Mouse (Mus musculus): ENCODE measurements around the gene Rabep2.
"Not testable (repeated sequence)": the region's sequence is repeated elsewhere in the genome, so short reads cannot be mapped to it uniquely, and the experiment has no call there.

Rabep2 gene

DNA sequence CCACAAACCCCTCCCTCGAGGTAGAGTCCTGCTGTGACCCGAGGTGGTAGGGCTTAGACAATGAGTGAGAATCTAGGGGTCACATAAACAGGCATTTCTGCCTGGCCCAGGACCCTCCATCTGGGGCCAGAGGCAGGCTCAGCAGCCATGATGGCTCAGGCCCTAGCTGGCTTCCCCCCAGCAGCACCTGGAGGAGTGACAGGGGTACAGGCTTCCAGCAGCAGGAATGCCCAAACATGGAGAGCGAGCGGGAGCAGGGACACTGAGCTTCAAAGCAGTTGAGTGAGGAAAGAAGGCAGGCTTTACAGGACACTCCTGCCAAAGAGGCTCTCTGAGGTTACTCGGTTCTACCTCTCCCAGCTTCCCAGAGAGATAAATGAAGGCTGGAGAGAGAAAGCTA is 36.3 kb downstream of the Rabep2 start:
- DNase-seq (ENCODE audit: low spot score): no peak

DNA sequence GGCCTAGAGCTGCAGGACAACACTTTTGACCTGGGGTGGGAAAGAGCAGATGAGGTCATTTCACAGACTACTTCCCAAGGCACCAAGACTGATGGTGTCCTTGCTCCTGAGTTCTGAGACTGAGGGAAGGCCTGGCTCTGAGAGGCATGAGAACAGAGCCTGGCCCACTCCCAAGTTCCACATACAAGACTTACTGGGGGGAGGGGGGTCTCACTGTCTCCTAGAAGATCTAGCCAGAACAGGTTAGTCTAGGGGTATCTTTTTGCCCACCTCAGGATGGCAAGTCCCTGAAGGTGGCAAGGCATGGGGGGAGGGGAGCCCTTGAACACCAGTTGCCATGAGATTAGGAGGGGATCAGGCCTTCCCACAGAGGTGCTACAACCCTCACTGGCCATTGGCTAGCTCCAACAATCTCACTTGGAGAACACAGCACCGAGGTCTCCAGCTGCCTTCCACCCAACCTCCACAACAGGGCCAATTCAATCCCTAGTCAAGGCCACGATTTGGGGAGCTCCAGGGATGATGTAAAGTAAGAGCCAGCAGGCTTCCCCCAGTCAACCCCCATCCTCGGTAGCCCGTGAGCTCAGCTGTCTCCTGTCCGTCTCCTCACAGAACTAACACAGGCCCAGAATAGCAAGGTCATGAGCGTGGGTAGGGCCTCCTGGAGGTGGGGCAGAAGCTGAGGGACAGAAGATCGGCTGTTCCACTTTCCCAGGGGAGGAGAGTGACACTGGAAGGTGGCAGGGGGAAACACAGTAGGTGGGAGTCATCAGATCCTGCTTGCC is 36.9 kb downstream of the Rabep2 start:
- DNase-seq (ENCODE audit: low spot score): no peak

DNA sequence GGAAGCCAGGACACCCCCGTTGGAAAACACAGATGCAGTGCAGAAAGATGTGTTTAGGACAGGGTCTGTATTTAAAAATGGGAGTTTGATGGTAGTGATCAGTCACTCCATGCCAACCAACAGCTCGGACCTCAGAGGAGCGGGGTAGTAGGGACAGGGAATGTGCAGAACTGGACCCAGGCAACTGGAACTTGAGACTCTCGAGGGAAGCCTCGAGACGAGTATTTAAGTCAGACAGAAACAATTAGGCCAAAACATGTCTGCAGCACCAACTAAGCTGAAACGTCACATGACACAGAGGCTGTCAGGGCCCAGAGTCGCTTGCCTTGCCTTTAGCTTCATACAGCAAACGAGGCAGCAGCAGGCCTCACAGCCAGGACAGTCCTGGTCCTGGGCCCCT is 37.6 kb downstream of the Rabep2 start:
- no peak for DNase-seq (ENCODE audit: low spot score)

DNA sequence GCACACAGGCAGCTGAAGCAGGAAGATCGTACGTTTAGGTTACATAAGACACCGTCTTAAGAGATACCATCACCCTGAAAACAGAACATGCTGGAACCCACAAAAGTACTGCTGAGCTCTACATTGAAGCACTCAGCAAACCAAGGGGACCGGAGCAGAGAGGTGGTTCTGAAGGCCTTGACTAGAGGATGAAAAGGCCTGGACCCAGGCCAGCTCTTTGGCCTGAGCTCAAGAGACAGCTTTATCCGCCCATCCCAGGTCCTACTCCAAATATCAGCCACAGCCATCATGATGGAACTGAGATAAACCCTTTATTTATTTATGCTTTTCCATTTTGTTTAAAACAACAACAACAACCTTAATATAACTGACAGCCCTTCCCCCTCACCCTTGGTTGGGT is 38.1 kb downstream of the Rabep2 start:
- DNase-seq (ENCODE audit: low spot score): no peak

DNA sequence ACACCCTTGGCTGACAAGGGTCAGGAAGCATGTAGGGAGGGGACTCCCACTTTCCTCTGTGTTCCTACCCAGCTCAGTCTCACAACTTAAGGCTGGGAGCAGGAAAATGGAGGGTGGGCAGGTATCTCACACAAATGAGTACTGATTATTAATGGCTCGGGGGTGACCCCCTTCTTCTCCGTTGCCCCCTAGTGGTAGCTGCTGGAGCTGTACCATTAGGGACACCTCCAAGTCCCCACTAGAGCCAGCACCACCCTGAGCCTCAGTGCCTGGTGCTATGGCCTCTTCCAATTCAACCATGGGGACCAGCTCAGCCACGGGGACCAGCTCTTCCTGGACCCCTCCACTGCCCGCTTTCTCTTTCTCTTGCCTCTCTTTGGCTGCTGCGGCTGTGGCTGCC is 38.7 kb downstream of the Rabep2 start:
- DNase-seq (ENCODE audit: low spot score): no peak

DNA sequence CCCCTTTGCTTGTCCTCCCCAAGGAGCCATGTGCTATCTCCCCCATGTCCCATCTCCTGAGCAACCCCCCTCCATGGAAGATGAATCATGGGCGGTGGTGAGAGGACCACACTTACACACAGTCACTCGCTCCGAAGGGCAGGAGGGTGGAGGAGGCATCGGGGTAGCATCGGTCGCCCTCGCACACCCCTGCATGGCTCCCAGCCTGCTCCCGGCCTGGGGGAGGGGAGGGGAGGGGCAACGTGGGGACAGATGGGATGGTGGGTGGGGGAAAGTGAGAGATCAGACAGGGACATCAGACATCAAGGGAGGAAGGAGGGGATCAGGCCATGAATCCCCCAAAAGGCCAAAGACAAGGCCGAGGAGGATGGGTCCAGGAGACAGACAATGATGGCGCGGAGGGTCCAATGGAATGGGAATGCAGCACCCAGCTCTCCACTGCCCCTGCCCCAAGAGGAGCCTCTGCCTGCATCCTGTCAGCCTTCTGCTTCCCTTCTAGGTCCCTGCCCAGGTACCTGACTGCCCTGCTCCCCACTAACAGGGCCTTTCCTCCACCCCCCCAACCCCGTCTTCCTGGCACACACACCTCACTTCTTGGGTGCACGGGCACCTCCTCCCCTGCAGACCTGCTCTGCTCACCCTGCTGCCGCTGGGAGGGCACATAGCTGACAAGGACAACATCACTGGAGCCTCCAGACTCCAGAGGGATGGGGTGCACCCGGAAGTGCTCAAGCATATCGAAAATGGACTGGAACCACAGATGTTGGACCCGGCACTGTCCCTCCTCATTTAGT is 39.5 kb downstream of the Rabep2 start:
- DNase-seq (ENCODE audit: low spot score): no peak

DNA sequence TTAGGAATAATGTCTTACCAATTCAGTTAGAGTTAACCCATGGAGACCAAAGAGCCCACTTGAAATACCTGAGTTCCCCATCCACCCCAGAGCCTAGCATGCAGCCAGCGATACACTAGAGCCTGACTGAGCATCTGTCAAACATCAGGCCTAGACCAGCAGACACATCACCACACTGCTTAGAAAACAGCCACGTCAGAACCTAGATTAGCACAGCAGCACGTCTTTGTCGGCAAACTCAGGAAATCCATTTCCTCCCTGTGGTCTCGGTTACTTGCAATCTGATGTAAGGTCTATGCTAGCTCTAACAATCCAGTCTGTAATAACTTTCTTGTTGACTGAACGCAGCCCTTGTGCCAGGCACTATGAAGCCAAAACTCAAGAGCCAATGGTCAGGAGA is 41.5 kb downstream of the Rabep2 start:
- no peak for DNase-seq (ENCODE audit: low spot score)

DNA sequence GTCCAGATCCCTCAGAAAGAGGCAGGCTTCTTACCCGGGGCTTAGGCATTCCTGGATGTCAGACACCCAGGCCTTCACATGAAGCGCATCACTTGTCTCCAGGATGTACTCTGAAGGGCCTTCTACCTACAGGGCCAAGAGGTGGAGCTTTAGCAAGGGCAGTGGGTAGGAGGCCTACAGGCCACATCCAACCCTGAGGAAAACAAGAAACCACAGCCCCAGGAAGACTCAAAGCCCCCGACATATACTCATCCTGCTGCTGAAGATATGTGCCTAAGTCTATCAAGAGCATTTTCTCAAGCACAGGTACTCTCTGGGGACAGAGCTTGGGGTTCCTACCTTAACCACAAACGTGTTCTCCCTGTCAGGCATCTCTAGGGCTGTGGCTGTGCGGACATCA is 42.8 kb downstream of the Rabep2 start:
- DNase-seq (ENCODE audit: low spot score): no peak

DNA sequence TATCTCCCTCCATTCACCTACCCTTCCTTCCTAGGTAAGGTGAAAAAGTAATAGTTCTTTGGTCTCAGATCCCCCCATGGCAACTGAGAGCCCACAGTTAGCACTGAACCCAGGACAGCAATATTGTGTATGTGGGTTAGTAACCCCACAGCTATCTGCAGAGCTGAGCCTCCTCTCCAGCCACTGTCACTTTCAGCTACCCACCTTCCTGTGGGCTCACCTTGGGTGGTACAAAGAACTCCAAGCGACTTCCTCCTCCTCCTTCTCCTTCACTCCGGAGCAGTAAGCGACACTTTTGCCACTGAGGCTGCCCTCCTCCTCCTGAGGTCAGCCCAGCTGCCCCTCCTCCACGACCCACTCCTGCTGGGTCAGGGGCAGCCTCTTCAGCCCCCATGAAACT is 43.3 kb downstream of the Rabep2 start:
- DNase-seq (ENCODE audit: low spot score): no peak

DNA sequence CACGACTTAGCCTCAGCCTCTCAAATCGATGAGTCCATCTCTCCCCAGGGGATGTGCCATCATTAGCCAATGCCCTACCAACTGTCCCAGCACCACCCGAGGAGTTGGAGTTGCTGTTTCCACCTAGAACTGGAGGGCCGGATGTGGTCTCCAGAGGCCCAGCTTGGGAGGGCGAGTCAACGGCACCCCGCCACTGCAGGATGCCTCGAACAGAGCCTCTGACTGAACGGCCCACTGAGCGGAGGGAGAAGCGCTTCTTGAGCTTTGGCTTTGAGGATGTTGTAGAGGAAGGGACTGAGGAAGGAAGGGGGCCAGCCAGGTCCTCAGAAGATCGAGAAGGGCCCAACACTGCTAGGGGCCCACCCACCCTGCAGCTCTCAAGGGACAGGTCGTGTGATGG is 43.7 kb downstream of the Rabep2 start:
- no peak for DNase-seq (ENCODE audit: low spot score)

DNA sequence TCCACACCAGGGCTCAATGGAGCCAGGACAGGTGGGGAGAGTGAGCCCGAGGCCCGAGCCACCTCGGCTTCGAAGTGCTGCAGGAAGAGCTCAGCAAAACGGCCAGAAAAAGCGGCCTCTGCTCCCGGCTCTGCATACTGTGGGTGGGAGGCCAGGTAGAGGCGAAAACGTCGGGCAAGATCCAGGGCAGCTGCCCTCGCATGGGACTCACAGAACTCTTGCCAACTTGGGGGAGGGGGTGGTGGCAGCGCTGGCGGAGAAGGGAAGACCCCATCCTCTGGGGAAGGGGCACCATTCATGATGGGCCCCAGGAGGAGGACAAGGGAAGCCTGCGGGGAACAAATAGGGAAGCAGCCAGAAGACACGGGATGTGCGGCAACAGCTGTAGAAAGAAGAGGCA is 44.2 kb downstream of the Rabep2 start:
- DNase-seq (ENCODE audit: low spot score): no peak

DNA sequence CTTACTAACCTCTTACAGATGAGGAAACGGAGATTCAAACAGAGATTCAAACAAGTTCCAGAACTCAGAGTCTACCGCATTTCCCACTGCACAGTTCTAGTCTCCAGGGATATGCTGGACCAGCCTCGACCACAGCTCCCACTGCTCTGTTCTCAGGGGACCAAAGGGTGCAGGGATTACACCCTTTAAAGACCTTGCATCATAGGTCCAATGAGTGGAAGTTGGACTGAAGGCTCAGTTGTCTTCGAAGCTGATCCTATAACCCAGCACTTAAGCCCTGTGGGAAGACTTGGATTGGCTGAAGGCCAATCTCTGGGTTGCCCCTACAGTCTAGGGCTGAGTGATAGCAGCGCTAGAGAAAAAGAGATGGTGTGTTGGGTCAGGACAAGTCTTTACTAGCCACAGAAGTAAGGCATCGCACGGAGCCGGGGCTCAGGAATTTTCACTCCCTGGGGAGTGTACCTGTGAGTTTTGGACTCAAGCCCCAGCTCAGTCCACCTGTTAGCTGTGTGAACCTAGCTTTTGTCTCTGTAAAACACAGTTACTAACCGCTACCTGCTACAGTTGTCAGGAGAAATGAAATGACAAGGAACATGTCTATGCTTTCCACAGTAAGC is 45.0 kb downstream of the Rabep2 start:
- no peak for DNase-seq (ENCODE audit: low spot score)

DNA sequence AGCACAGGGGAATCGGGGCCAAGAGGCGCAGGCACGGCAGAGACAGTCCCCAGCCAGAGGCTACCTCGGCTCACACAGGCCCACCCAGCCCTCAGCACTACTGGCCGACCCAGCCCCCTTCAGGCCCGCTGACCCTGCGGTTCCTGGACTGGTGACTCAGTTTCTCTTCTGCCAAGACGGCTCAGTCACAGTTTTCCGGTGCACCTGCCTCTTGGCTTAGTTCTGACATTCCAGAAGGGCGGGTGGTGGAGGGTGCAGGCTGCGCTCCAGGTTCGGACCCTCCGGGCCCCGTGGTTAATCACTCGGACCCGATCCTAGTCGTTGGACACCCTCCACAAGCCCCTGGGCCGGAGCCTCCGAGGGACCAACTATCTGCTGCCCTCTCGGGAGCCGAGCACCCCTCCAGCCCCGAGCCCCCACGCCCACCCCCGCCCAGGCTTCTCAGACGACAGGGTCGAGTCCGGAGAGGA is 46.0 kb downstream of the Rabep2 start:
- DNase-seq (ENCODE audit: low spot score): no peak

DNA sequence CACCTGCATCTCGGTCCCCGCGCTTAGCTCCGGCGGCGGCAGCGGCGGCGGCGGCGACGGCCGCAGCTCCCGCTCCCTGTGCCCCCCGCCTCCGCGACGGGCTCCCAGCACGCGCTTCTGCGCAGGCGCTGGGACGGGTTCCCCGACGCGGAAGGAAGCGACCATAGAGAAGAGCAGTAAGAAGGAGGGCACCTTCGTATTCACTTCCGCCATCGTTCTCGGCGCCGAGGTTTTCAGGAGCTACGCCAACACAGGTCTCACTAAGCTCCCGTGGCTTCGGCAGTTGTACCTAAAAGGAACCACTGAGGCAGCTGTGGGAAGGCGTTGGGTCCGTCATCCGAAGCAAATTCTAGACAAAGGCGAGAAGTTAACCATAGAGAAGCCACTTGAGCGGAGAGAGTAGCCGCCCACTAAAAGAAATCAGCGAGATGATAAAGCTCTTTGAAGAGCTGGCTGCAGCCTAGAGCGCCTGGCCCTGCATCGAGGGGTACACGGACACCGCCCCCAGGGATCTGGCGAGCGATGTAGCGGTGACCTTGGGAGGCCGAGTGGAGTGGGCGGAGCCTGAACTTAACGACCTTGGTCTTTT is 46.5 kb downstream of the Rabep2 start, which contains the start of gene Sh2b1:
Sh2b1 (minus strand) TSS at position 432 of the 589 bp plus-strand sequence.
- peak; percentile 85 for DNase-seq (ENCODE audit: low spot score)

DNA sequence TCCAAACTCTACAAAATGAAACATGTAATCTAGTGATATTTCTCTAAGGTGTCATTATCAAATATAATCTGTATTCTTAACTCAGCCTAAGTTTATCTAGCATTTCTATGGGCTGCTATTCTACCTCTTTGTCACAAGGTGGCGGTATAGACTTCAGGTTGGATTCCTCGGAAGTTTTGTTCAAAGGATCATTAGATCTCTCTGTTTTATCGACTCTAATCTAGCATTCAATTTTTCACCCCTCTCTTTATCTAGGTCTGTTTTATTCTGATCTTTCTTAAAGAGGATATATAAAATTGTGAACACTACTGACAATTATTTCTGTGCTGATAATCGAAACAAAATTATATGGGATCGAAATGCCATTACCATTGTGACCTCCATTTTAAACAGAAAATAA is 53.1 kb downstream of the Rabep2 start:
- no peak for DNase-seq (ENCODE audit: low spot score)

DNA sequence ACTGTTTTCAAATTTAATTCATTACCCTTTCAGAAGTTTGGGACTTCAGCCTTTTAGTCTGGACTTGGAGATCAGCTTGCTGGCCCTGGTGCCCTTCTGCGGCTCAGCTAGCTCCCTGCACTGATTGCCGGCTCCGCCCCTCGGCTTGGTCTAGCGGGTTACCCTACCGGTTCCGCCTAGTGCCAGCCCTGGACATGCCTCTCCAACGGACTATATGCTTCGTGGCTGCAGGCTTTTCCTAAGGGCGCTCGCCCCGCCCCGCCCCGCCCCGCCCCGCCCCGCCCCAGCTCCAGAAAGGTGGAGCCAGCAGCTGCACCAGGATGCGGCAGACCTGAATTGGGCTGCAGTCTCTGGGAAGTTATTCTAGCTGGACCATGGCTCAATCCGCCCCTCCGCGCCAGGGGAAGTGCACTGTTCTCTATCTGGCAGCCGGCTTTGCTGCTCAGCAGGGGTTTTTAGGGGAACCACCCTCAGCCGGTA is 53.9 kb downstream of the Rabep2 start:
- no peak for DNase-seq (ENCODE audit: low spot score)

DNA sequence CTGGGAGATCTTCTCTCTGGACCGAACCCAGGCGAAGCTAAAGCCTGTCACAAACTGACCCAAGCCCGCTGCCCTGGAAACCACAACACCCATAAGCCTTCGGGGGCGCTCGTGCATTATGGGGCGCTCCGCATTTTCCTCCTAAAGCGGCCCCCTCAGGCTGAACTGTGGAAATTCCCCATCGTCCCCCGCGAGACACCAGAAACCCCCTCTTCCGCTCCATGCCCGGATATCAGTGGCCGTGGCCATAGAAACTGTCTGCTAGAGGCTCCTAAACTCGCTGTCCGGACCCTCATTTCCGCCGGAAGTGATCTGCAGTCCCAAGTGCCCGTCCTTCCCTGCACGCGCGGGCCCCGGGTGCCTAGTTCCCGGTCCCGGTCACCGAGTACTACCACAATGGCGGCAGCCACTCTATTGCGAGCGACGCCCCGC is 58.5 kb downstream of the Rabep2 start, which contains the start of gene Tufm:
Tufm (plus strand) TSS at position 310 of the 432 bp plus-strand sequence.
- peak; percentile 97 for DNase-seq (ENCODE audit: low spot score)

DNA sequence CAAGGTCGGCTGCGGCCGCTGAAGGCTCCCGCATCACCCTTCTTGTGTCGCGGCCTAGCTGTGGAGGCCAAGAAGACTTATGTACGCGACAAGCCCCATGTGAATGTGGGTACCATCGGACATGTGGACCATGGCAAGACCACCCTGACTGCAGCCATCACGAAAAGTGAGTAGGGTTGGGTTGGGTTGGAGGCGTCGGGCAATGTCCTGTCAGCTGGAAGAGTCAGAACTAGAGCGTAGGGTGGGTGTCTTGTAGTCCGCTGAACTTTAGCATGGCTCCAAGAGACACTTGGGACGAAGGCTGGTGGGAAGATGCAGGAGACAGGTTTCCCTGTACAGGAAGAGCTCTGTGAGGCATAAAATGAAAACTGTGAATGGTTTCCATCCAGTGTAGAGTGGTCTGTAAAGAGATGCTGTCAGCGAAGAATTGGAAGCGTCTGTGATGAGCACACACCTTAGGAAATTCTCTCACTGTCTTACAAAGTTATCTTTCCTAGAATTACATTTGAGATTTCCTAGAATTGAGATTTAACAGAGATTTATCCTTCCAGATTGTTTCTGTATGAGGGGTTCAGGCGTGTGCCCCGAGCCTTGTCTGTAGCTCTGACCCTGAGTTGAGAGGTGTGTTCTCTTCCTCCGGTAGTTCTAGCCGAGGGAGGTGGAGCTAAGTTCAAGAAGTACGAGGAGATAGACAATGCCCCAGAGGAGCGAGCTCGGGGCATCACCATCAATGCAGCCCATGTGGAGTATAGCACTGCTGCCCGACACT is 59.2 kb downstream of the Rabep2 start:
- DNase-seq (ENCODE audit: low spot score): not testable (repeated sequence)

DNA sequence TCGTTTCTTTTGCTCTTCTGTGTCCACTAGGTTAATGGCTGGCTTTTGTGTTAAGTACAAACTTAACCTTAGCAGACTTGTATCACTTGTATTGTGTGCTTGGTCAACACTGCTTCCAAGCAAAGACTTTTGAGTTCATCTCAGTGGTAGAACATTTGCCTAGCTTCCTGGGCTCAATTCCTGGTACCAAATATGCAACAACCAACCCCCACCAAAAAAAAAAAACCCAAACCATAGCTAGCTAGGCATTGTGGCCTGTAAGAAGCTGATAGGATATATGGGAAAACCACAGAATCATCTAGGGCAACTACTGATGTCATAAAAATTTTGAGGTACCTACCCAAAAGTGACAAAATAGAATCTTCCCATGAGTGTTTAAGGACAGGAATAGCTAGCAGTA is 62.4 kb downstream of the Rabep2 start:
- no peak for DNase-seq (ENCODE audit: low spot score)

DNA sequence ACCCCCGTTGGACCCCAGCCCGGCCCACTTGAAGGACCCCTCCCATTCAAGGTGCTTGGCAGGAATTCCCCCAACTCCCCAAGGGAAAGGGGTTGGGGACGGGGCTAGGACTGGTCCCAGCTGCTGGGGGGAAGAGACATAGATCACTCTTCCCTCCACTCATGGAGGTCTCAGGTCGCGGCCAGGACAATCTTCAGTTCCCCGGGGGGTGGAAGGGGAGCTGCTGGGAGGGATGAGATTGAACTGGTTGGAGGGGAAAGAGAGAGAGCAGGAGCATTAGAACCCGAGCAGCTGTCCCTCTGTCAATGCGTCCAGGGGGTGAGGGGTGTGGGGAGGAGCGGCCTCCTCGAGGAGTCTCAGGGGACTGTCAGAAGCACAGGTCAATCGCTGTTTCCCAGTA is 63.4 kb downstream of the Rabep2 start:
- DNase-seq (ENCODE audit: low spot score): no peak

DNA sequence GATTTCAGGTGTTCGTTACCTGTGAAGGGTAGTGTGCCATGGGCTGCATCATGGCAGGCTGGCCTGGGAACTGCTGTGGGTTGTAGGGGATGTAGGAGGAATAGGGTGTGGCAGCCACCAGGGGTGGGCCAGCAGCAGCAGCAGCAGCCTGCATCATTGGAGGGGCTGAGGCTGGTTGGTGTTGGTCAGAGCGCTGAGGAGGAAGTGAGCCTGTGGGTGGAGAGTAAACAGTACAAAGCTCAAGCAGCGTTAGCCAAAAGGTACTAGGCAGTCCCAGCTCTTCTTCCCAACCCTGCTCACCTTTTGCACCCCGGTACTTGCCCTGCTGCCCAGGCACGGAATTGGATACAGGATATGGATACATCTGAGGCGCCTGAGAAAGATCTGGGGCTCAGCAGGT is 65.6 kb downstream of the Rabep2 start:
- DNase-seq (ENCODE audit: low spot score): no peak

All from left cerebral cortex, adult 11 months (tissue).